Mouse (Mus musculus) lung, postnatal 25 days (tissue): ENCODE results near the gene Pigq.

Source experiments
- DNase-seq: peaks from one replicate; pipeline ENCODE4 v3.0.0; 2022; ENCODE audit warnings: low spot score

Gene Pigq

GRCm38 (mm10) chr17:25944366-25945163 lies at the start of gene Pigq, which contains the start of gene Nhlrc4:
Gene Pigq (minus strand): TSS chr17:25944936.
Gene Nhlrc4 (minus strand): TSS chr17:25944961.
- no peak for DNase-seq

GRCm38 (mm10) chr17:25993489-25993888 lies 48.8 kb upstream of the Pigq start:
- no peak for DNase-seq

- no peak for DNase-seq
Measured at GRCm38 (mm10) chr17:25992274-25992673, 47.5 kb upstream of the Pigq start.

- DNase-seq = no peak
Measured at GRCm38 (mm10) chr17:25990331-25990730, 45.6 kb upstream of the Pigq start.

GRCm38 (mm10) chr17:25985306-25986294 lies 40.9 kb upstream of the Pigq start, which contains the start of gene Capn15:
Gene Capn15 (minus strand): TSS chr17:25985796.
- DNase-seq = peak; percentile 95

GRCm38 (mm10) chr17:25984556-25985305 lies 40.0 kb upstream of the Pigq start:
- DNase-seq = no peak

- no peak for DNase-seq
Measured at GRCm38 (mm10) chr17:25984066-25984465, 39.3 kb upstream of the Pigq start.

GRCm38 (mm10) chr17:25982913-25983312 lies 38.2 kb upstream of the Pigq start:
- no peak for DNase-seq

GRCm38 (mm10) chr17:25980854-25981253 lies 36.1 kb upstream of the Pigq start:
- no peak for DNase-seq

GRCm38 (mm10) chr17:25979829-25980738 lies 35.3 kb upstream of the Pigq start:
- DNase-seq = no peak

GRCm38 (mm10) chr17:25970954-25971707 lies 26.4 kb upstream of the Pigq start:
- DNase-seq = no peak

GRCm38 (mm10) chr17:25970448-25970847 lies 25.7 kb upstream of the Pigq start:
- DNase-seq = no peak

- peak; percentile 56 for DNase-seq
Measured at GRCm38 (mm10) chr17:25968176-25968575, 23.4 kb upstream of the Pigq start.

- no peak for DNase-seq
Measured at GRCm38 (mm10) chr17:25967652-25968051, 22.9 kb upstream of the Pigq start.

- DNase-seq = no peak
Measured at GRCm38 (mm10) chr17:25964271-25964670, 19.5 kb upstream of the Pigq start.

GRCm38 (mm10) chr17:25962413-25962905 lies 17.7 kb upstream of the Pigq start:
- DNase-seq = no peak

GRCm38 (mm10) chr17:25961566-25961965 lies 16.8 kb upstream of the Pigq start:
- no peak for DNase-seq

GRCm38 (mm10) chr17:25959630-25960467 lies 15.1 kb upstream of the Pigq start:
- DNase-seq = no peak
